Mouse (Mus musculus) lung, postnatal 0 days (tissue): Measurements from ENCODE around the gene Smg6.

ENCODE experiments used
- CTCF ChIP-seq: IDR thresholded peaks from 2 replicates; pipeline ENCODE4 v1.5.1; 2016; ENCODE audit warnings: antibody characterized with exemption, mild to moderate bottlenecking
- EP300 ChIP-seq: IDR thresholded peaks from 2 replicates; pipeline ENCODE4 v1.6.1; 2016; ENCODE audit warnings: antibody characterized with exemption, mild to moderate bottlenecking, control low read depth

- TF ChIP-seq CTCF = no peak
- TF ChIP-seq EP300 = no peak
Measured at GRCm38 (mm10) chr11:75199951-75200350, 274.3 kb downstream of the Smg6 start.
